Mouse (Mus musculus): ENCODE results near the gene Nup107.
"Not testable (repeated sequence)": the region's sequence is repeated elsewhere in the genome, so short reads cannot be mapped to it uniquely, and the experiment has no call there.

GRCm38 (mm10) chr10:117745570-117746296 is 46.8 kb downstream of the Nup107 start:
- not testable (repeated sequence) for TF ChIP-seq EP300 (IDR thresholded peaks at IDR 0.05; ENCODE audit: insufficient read depth, low read depth, low read length); CTCF (IDR thresholded peaks at IDR 0.05; ENCODE audit: low read depth, low read length)
